Mouse (Mus musculus) urinary bladder, postnatal 4 days (tissue): ENCODE measurements around the gene Rab5a.

Source experiments
- DNase-seq, 2 experiments: peaks; one replicate each; pipeline ENCODE4 v3.0.0; 2021 to 2022; ENCODE audit warnings: low spot score in 2 of 2

Rab5a gene

DNA sequence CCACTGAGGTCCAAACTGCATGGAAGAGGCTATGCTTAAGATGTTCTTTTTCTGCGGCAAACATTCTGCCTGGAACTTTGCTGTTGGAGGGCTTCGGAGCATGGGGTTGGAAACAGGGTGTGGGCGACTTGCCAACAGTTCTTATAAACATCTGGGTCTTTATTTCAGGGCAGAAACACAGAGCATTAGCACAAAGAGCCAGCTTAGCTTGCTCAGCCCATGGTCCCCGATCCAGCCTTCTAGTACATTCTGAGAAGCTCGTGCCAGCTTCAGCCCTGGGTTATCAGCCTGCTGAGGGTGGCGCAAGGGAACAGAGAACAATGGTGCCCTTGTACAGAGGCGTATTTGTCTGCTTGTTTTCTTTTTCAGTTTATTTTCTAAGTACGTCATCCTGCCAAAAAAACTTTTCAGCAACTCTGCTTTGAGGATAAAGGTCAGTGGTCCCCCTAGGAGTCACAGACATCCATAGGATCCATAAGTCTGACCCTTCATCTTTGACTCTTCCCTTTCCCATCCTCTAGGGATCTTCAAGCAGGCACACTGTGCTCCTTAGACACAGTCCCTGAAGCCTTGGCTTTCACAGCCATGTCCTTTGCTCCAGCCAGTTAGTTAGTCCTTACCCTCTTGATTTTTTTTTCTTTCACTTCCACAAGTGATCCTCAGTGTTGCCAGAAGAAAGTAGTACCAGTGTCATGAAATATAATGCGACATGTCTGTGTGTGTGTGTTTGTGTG, 64.7 kb downstream of the Rab5a start:
- peak in 1 of 2 experiments; percentile 18 for DNase-seq

GRCm38 (mm10) chr17:53551306-53552299, 72.6 kb downstream of the Rab5a start:
- DNase-seq = no peak

DNA sequence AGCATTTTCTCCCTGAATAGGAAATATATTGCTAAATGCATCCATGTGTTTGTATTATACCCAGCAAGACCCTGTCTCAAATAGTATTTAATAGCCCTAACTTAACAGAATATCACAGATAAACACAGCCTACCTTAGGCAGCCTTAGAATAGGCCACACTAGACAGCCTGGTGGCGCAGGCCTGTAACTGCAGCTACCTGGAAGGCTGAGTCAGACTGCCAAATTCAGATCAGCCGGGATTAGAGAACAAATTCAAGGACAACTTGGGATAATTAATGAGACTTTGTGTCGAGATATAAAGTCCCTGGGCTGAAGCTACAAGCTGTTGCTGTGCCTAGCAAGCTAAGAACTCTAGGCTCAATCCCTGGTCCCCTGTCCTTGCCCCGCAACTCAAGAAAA, 75.1 kb downstream of the Rab5a start:
- no peak for DNase-seq

- DNase-seq = no peak
Observed at GRCm38 (mm10) chr17:53554813-53555212, 75.8 kb downstream of the Rab5a start.
